Mouse (Mus musculus) testis, adult 2 months (tissue): ENCODE measurements around the gene Gm13289.

Experiments used
- CTCF ChIP-seq: fragments of 200-500 bp; IDR thresholded peaks from 2 replicates; pipeline ENCODE4 v1.5.1; 2012; ENCODE audit warnings: low read depth, mild to moderate bottlenecking, inconsistent platforms, low read length, moderate library complexity; ENCODE audit not compliant: control insufficient read depth, insufficient read depth, insufficient replicate concordance
- POLR2A ChIP-seq: fragments of 200-500 bp; IDR thresholded peaks from 2 replicates; pipeline ENCODE4 v1.6.1; 2012; ENCODE audit warnings: low read depth, mild to moderate bottlenecking, inconsistent platforms, low read length, moderate library complexity; ENCODE audit not compliant: control insufficient read depth

- TF ChIP-seq CTCF (no peak), POLR2A (no peak)
Measured at GRCm38 (mm10) chr4:88741426-88741825, 35.3 kb upstream of the Gm13289 start.
